Mouse (Mus musculus) heart, postnatal 0 days (tissue): ENCODE data around the gene Kpna2.

Experiments used
- CTCF ChIP-seq: IDR thresholded peaks from 2 replicates; pipeline ENCODE4 v1.5.1; 2016; ENCODE audit warnings: antibody characterized with exemption, control low read depth, low read depth
- EP300 ChIP-seq: IDR thresholded peaks from 2 replicates; pipeline ENCODE4 v1.6.1; 2016; ENCODE audit warnings: antibody characterized with exemption, low read depth

DNA sequence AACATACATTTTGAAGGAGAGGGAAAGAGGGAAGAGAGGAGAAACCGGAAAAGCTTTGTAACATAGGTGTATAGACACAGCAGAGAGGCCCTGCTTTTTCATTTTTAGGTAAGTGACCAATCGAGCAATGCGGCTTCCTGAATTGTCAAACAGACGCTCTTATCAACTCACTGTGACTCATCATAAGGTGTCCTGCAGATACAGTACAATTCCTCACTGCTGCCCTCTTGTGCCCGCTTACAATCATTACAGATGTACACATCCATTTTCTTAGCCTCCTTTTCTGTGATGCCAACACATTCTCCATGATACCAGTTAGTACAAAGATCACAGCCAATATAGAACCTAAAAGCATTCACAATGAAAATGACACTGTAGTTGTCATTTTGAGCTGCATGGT is 45.0 kb upstream of the Kpna2 start:
- TF ChIP-seq EP300 (no peak), CTCF (peak; percentile 72)
